Mouse (Mus musculus): ENCODE measurements around the gene Krt36.

DNA sequence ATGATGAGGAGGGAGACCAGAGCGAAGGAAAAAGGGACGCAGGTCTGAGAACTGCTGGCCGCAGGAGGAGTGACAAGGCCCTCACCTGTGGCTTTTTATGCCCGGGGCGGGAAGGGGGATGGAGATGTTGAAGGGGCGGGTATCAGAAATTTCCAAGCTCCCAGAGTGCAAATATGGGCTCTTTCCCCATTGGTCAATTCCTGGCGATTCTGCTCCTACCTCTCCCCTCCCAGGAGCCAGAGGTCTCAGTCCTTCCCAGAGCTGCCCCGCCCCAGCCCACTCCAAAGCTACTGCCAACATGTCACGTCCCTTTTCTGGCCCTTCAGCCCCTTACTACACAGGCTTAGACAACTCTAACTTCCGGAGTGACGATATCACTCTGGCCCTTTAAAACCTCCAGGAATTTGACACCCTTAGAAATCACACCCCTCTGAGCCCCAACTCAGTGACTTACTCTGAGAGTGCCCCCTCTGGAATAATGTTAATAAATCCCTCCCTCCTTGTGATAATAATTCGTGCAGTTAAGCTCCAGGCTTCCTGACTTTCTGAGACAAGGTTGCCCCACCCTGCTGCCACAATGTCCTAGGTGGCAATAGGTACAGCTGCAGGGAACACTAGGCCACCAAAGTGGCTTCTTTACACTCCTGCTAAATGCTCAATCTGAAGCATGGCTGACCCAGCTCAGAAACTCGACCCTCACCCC lies 40.6 kb upstream of the Krt36 start:
- TF ChIP-seq CHD2 (IDR thresholded peaks at IDR 0.05; ENCODE audit: low read depth, low read length) (no peak), MAFK (IDR thresholded peaks at IDR 0.05; ENCODE audit: insufficient read depth, low read depth, low read length) (no peak), ZC3H11A (IDR thresholded peaks at IDR 0.05; ENCODE audit: borderline replicate concordance, low read depth, low read length) (no peak)
